ENCODE assay signal across 9 mouse cellular contexts in genomic region chr9:67265513-67265912, GRCm38 (mm10).
DNase-seq lines count a peak whose midpoint lies in the region; ATAC-seq lines count a peak whose summit lies in the region.
"Had no signal": no experiment of that assay in that cellular context is flagged by ENCODE, and none has a peak within 500 bp of the region (broad histone marks: within the 10 kb centered on the region; RNA-seq: fewer than 3 reads in every experiment).

No protein-coding gene starts in this region.

- no peak for DNase-seq in heart, embryonic 10.5 days (ENCODE audit: low spot score)
- DNase-seq in heart, postnatal 4 days = no peak
- DNase-seq in left cerebral cortex, postnatal 10 days (ENCODE audit: extremely low spot score in 1 of 2, low spot score in 2 of 2) = peak; percentile 52 to 59
- no peak for DNase-seq in thymus, postnatal 14 days
- no peak for DNase-seq in urinary bladder, postnatal 10 days (ENCODE audit: low spot score)

- no peaks in the 10 kb centered on the region for H3K27me3 ChIP-seq in heart, embryonic 10.5 days (ENCODE audit: insufficient read depth, poor library complexity, severe bottlenecking)
- H3K27me3 ChIP-seq in midbrain, embryonic 13.5 days = no peaks in the 10 kb centered on the region
- H3K27me3 ChIP-seq in midbrain, embryonic 15.5 days (replicated peaks) = no peaks in the 10 kb centered on the region
- no peaks in the 10 kb centered on the region for H3K27me3 ChIP-seq in stomach, embryonic 15.5 days (replicated peaks)

- WGBS in heart, embryonic 10.5 days = 79% methylated on average over 11 of the region's 11 CpGs
- WGBS in midbrain, embryonic 13.5 days = 64% methylated on average over 11 of the region's 11 CpGs
- WGBS in midbrain, embryonic 15.5 days = 72% methylated on average over 11 of the region's 11 CpGs
- WGBS in stomach, embryonic 15.5 days = 72% methylated on average over 11 of the region's 11 CpGs

- H3K27ac ChIP-seq in heart, embryonic 10.5 days = peak overlapping the region; percentile 23; the same call in 1 of the 2 replicates
- H3K27ac ChIP-seq in midbrain, embryonic 13.5 days = no peak overlapping the region
- H3K27ac ChIP-seq in midbrain, embryonic 15.5 days = no peak overlapping the region
- peak overlapping the region; percentile 53; the same call in 1 of the 2 replicates for H3K27ac ChIP-seq in stomach, embryonic 15.5 days
- H3K27ac ChIP-seq: liver, embryonic 14.5 days had no signal

- no peak overlapping the region for H3K9ac ChIP-seq in midbrain, embryonic 13.5 days (replicated peaks)
- H3K9ac ChIP-seq in midbrain, embryonic 15.5 days = no peak overlapping the region
- H3K9ac ChIP-seq in stomach, embryonic 15.5 days = no peak overlapping the region
- H3K9ac ChIP-seq: liver, embryonic 14.5 days had no signal

- H3K4me3 ChIP-seq in heart, embryonic 10.5 days = no peak overlapping the region
- H3K4me3 ChIP-seq in midbrain, embryonic 13.5 days (replicated peaks) = no peak overlapping the region
- no peak overlapping the region for H3K4me3 ChIP-seq in midbrain, embryonic 15.5 days
- no peak overlapping the region for H3K4me3 ChIP-seq in stomach, embryonic 15.5 days (replicated peaks)

- H3K36me3 ChIP-seq in heart, embryonic 10.5 days = peaks cover 23% of the 10 kb centered on the region
- no peaks in the 10 kb centered on the region for H3K36me3 ChIP-seq in midbrain, embryonic 13.5 days
- no peaks in the 10 kb centered on the region for H3K36me3 ChIP-seq in midbrain, embryonic 15.5 days (replicated peaks)
- no peaks in the 10 kb centered on the region for H3K36me3 ChIP-seq in stomach, embryonic 15.5 days

- H3K4me2 ChIP-seq in midbrain, embryonic 13.5 days (replicated peaks) = no peak overlapping the region
- H3K4me2 ChIP-seq in midbrain, embryonic 15.5 days = no peak overlapping the region
- no peak overlapping the region for H3K4me2 ChIP-seq in stomach, embryonic 15.5 days

- no peaks in the 10 kb centered on the region for H3K9me3 ChIP-seq in heart, embryonic 10.5 days
- H3K9me3 ChIP-seq in midbrain, embryonic 13.5 days = no peaks in the 10 kb centered on the region
- no peaks in the 10 kb centered on the region for H3K9me3 ChIP-seq in midbrain, embryonic 15.5 days
- H3K9me3 ChIP-seq in stomach, embryonic 15.5 days = no peaks in the 10 kb centered on the region

- intact Hi-C loops in left cerebral cortex, postnatal 10 days (cut with DNase I) = no loop called here

- H3K4me1 ChIP-seq in heart, embryonic 10.5 days = peaks cover 70% of the 10 kb centered on the region
- H3K4me1 ChIP-seq in midbrain, embryonic 13.5 days (replicated peaks) = peaks cover 14% of the 10 kb centered on the region; the same call in 1 of the 2 replicates
- H3K4me1 ChIP-seq in midbrain, embryonic 15.5 days = peaks cover 17% of the 10 kb centered on the region
- peaks cover 15% of the 10 kb centered on the region for H3K4me1 ChIP-seq in stomach, embryonic 15.5 days

- peak; percentile 30; the same call in 1 of the 2 replicates for ATAC-seq in midbrain, embryonic 13.5 days
- no peak for ATAC-seq in midbrain, embryonic 15.5 days (replicated peaks)
- no peak for ATAC-seq in stomach, embryonic 15.5 days (ENCODE audit: insufficient read depth, low FRiP score, low read depth)

Comparison
In these comparisons a context has a peak if more than half of its experiments do, and no peak if none do; other contexts are left out.
1. DNase-seq: peak in left cerebral cortex, postnatal 10 days (2 of 2); none in heart, embryonic 10.5 days (single experiment), heart, postnatal 4 days (single experiment), thymus, postnatal 14 days (single experiment) and urinary bladder, postnatal 10 days (single experiment).
2. H3K27ac ChIP-seq: peak in heart, embryonic 10.5 days (single experiment) and stomach, embryonic 15.5 days (single experiment); none in midbrain, embryonic 13.5 days (single experiment) and midbrain, embryonic 15.5 days (single experiment).